29 mouse cellular contexts compared by ENCODE assay signal in genomic region chr2:5889412-5889811, GRCm38 (mm10). TPM values are rescaled to one million over a fixed set of nuclear protein-coding genes. Genes with fewer than 3 reads are reported as not detected.
DNase-seq lines count a peak whose midpoint lies in the region; ATAC-seq and TF ChIP-seq lines count a peak whose summit lies in the region.
"Had no signal": no experiment of that assay in that cellular context is flagged by ENCODE, and none has a peak within 500 bp of the region (broad histone marks: within the 10 kb centered on the region; RNA-seq: fewer than 3 reads in every experiment).

No protein-coding gene starts in this region.

- intact Hi-C loops in left cerebral cortex, adult 2 months (cut with DNase I): no loop called here

- ATAC-seq in frontal cortex, adult (ENCODE audit: low TSS enrichment): peak; percentile 93
- ATAC-seq in cerebellum, adult (ENCODE audit: insufficient number of reproducible peaks, low FRiP score, low TSS enrichment): no peak
- ATAC-seq: forebrain, embryonic 14.5 days; forebrain, postnatal 0 days; Patski had no signal

- no peak for TF ChIP-seq CTCF in left cerebral cortex, adult 2 months (IDR thresholded peaks at IDR 0.05)

- H3K27ac ChIP-seq in left cerebral cortex, adult 2 months: no peak overlapping the region
- H3K27ac ChIP-seq: embryonic facial prominence, embryonic 15.5 days; heart, embryonic 15.5 days; hindbrain, embryonic 12.5 days; hindbrain, embryonic 15.5 days had no signal

- no peak overlapping the region for H3K4me3 ChIP-seq in left cerebral cortex, adult 2 months
- H3K4me3 ChIP-seq: embryonic facial prominence, embryonic 15.5 days; heart, embryonic 12.5 days; heart, embryonic 15.5 days; hindbrain, embryonic 12.5 days; hindbrain, embryonic 15.5 days had no signal

- no peak for DNase-seq in frontal cortex, postnatal 10 days (ENCODE audit: low spot score in 2 of 2)
- DNase-seq in left cerebral cortex, adult 9 months (ENCODE audit: low spot score in 2 of 2): peak; percentile 35 to 43
- DNase-seq in left cerebral cortex, adult 2 months (ENCODE audit: extremely low spot score in 1 of 2, low spot score in 2 of 2): no peak
- peak; percentile 57 for DNase-seq in right cerebral cortex, adult 18-20 months
- DNase-seq in right cerebral cortex, postnatal 25 days: no peak
- peak; percentile 68 for DNase-seq in telencephalon, adult 2 months (ENCODE audit: low read depth, low spot score)
- DNase-seq: adrenal gland, postnatal 10 days; adrenal gland, postnatal 36 days; B cell, adult 2 months; cerebellum, adult 11-12 months; cerebellum, adult 8-10 months; cerebellum, postnatal 10 days; cerebellum, postnatal 36 days; embryo, embryonic 11 days; forebrain, postnatal 0 days; gastrocnemius, postnatal 25 days; heart, adult 18-20 months; heart, postnatal 10 days; heart, postnatal 36 days had no signal

RNA-seq across cellular contexts. Expression of gene Sec61a2, which starts 5.8 kb away (rescaled TPM):
- 100 to 1,000 TPM in 1 of 2 experiments, 10 to 100 TPM in 1; 98.1 to 104 TPM for total RNA-seq in left cerebral cortex, adult 2 months (2021)

RNA-seq across cellular contexts. Expression of gene Gm13199, which starts 26.7 kb away (rescaled TPM):
- total RNA-seq in left cerebral cortex, adult 2 months (2021): 1 to 10 TPM; 2.4 to 3.2 TPM
- total RNA-seq: gastrocnemius, adult 8-10 months; heart, adult 18-20 months; heart, postnatal 10 days; heart, postnatal 36 days had no signal

RNA-seq across cellular contexts. Expression of gene Cdc123, which starts 44.4 kb away (rescaled TPM):
- total RNA-seq in left cerebral cortex, adult 2 months (2021): 100 to 1,000 TPM; 148 to 155 TPM

RNA-seq across cellular contexts. Expression of gene Nudt5, which starts 44.6 kb away (rescaled TPM):
- total RNA-seq in left cerebral cortex, adult 2 months (2021): 10 to 100 TPM; 20.4 to 21.1 TPM

RNA-seq across cellular contexts. Expression of gene Dhtkd1, which starts 53.2 kb away (rescaled TPM):
- total RNA-seq in left cerebral cortex, adult 2 months (2021): 10 to 100 TPM; 10.5 to 13.2 TPM

Comparison
In these comparisons a context has a peak if more than half of its experiments do, and no peak if none do; other contexts are left out.
1. DNase-seq: peak in left cerebral cortex, adult 9 months (2 of 2), right cerebral cortex, adult 18-20 months (single experiment) and telencephalon, adult 2 months (single experiment); none in frontal cortex, postnatal 10 days (0 of 2), left cerebral cortex, adult 2 months (0 of 2) and right cerebral cortex, postnatal 25 days (single experiment).